Mouse (Mus musculus): ENCODE results near the gene Phyhipl. TPM values are rescaled to one million over a fixed set of nuclear protein-coding genes. Genes with fewer than 3 reads are reported as not detected.

Phyhipl gene
- polyA plus RNA-seq, 1 experiment from 2014 or later: 16.1 TPM

GRCm38 (mm10) chr10:70599126-70599924 is 56.4 kb downstream of the Phyhipl start:
- H3K27ac ChIP-seq (ENCODE audit: low read depth, low read length): 0 out of 2 replicates have a peak overlapping the region, but pooled peaks have one; percentile 42

GRCm38 (mm10) chr10:70598516-70599125 is 57.1 kb downstream of the Phyhipl start:
- peak overlapping the region; percentile 73 for H3K4me2 ChIP-seq (replicated peaks; ENCODE audit: low read depth, low read length)
- ATAC-seq (ENCODE audit: low FRiP score, low TSS enrichment): peak; percentile 71
- WGBS: under 1% methylated on average over 46 of the region's 48 CpGs
- no peaks in the 10 kb centered on the region for H3K4me1 ChIP-seq (ENCODE audit: control insufficient read depth, insufficient read depth, low read length)
- H3K27ac ChIP-seq (ENCODE audit: low read depth, low read length): no peak overlapping the region
- H3K4me3 ChIP-seq (ENCODE audit: low read length): peak overlapping the region; percentile 65
- no peaks in the 10 kb centered on the region for H3K9me3 ChIP-seq (ENCODE audit: control insufficient read depth, low read length)
- H3K9ac ChIP-seq (ENCODE audit: low read depth, low read length): peak overlapping the region; percentile 9; the same call in 1 of the 2 replicates
- H3K27me3 ChIP-seq (ENCODE audit: control insufficient read depth, insufficient read depth, low read length): peaks cover 17% of the 10 kb centered on the region
- H3K36me3 ChIP-seq (ENCODE audit: control insufficient read depth, insufficient read depth, low read length): no peaks in the 10 kb centered on the region

More at GRCm38 (mm10) chr10:70599126-70599924, 56.4 kb downstream of the Phyhipl start:
- peak overlapping the region; percentile 73 for H3K4me2 ChIP-seq (replicated peaks; ENCODE audit: low read depth, low read length)
- H3K4me1 ChIP-seq (ENCODE audit: control insufficient read depth, insufficient read depth, low read length): no peaks in the 10 kb centered on the region
- peak overlapping the region; percentile 65 for H3K4me3 ChIP-seq (ENCODE audit: low read length)
- no peaks in the 10 kb centered on the region for H3K36me3 ChIP-seq (ENCODE audit: control insufficient read depth, insufficient read depth, low read length)
- no peaks in the 10 kb centered on the region for H3K9me3 ChIP-seq (ENCODE audit: control insufficient read depth, low read length)
- ATAC-seq (ENCODE audit: low FRiP score, low TSS enrichment): peak; percentile 91
- peaks cover 17% of the 10 kb centered on the region for H3K27me3 ChIP-seq (ENCODE audit: control insufficient read depth, insufficient read depth, low read length)
- under 1% methylated on average over 107 of the region's 124 CpGs for WGBS
- H3K9ac ChIP-seq (ENCODE audit: low read depth, low read length): peak overlapping the region; percentile 52

- H3K9me3 ChIP-seq (ENCODE audit: control insufficient read depth, low read length): no peaks in the 10 kb centered on the region
- ATAC-seq (ENCODE audit: low FRiP score, low TSS enrichment): 0 out of 2 replicates have a peak, but pooled peaks have one; percentile 1
These were observed 57.7 kb downstream of the Phyhipl start for GRCm38 (mm10) chr10:70598081-70598515.

GRCm38 (mm10) chr10:70594007-70594406 is 61.8 kb downstream of the Phyhipl start:
- no peaks in the 10 kb centered on the region for H3K36me3 ChIP-seq (ENCODE audit: control insufficient read depth, insufficient read depth, low read length)
- no peak overlapping the region for H3K4me3 ChIP-seq (ENCODE audit: low read length)
- H3K4me1 ChIP-seq (ENCODE audit: control insufficient read depth, insufficient read depth, low read length): no peaks in the 10 kb centered on the region
- no peak overlapping the region for H3K27ac ChIP-seq (ENCODE audit: low read depth, low read length)
- peaks cover 3% of the 10 kb centered on the region; the same call in 1 of the 2 replicates for H3K27me3 ChIP-seq (ENCODE audit: control insufficient read depth, insufficient read depth, low read length)
- no peak overlapping the region for H3K4me2 ChIP-seq (replicated peaks; ENCODE audit: low read depth, low read length)
- H3K9ac ChIP-seq (ENCODE audit: low read depth, low read length): no peak overlapping the region
- WGBS: 57% methylated on average over 1 of the region's 1 CpGs
- no peaks in the 10 kb centered on the region for H3K9me3 ChIP-seq (ENCODE audit: control insufficient read depth, low read length)
- no peak for ATAC-seq (ENCODE audit: low FRiP score, low TSS enrichment)

More at GRCm38 (mm10) chr10:70598081-70598515, 57.7 kb downstream of the Phyhipl start:
- Histone ChIP-seq H3K9ac (ENCODE audit: low read depth, low read length) (no peak overlapping the region), H3K36me3 (ENCODE audit: control insufficient read depth, insufficient read depth, low read length) (no peaks in the 10 kb centered on the region), H3K27me3 (ENCODE audit: control insufficient read depth, insufficient read depth, low read length) (peaks cover 17% of the 10 kb centered on the region), H3K4me3 (ENCODE audit: low read length) (peak overlapping the region; percentile 65), H3K4me1 (ENCODE audit: control insufficient read depth, insufficient read depth, low read length) (no peaks in the 10 kb centered on the region), H3K4me2 (replicated peaks; ENCODE audit: low read depth, low read length) (peak overlapping the region; percentile 73), H3K27ac (ENCODE audit: low read depth, low read length) (no peak overlapping the region)
- WGBS: 24% methylated on average over 10 of the region's 10 CpGs

- Histone ChIP-seq H3K4me2 (replicated peaks; ENCODE audit: low read depth, low read length) (no peak overlapping the region), H3K27me3 (ENCODE audit: control insufficient read depth, insufficient read depth, low read length) (no peaks in the 10 kb centered on the region), H3K9me3 (ENCODE audit: control insufficient read depth, low read length) (no peaks in the 10 kb centered on the region), H3K4me1 (ENCODE audit: control insufficient read depth, insufficient read depth, low read length) (no peaks in the 10 kb centered on the region), H3K27ac (ENCODE audit: low read depth, low read length) (no peak overlapping the region), H3K36me3 (ENCODE audit: control insufficient read depth, insufficient read depth, low read length) (no peaks in the 10 kb centered on the region), H3K9ac (ENCODE audit: low read depth, low read length) (no peak overlapping the region), H3K4me3 (ENCODE audit: low read length) (no peak overlapping the region)
- 58% methylated on average over 3 of the region's 3 CpGs for WGBS
- ATAC-seq (ENCODE audit: low FRiP score, low TSS enrichment): no peak
These were observed 68.8 kb downstream of the Phyhipl start for GRCm38 (mm10) chr10:70586876-70587405.

GRCm38 (mm10) chr10:70584171-70584570 is 71.6 kb downstream of the Phyhipl start:
- H3K9ac ChIP-seq (ENCODE audit: low read depth, low read length): no peak overlapping the region
- H3K4me3 ChIP-seq (ENCODE audit: low read length): no peak overlapping the region
- H3K4me1 ChIP-seq (ENCODE audit: control insufficient read depth, insufficient read depth, low read length): no peaks in the 10 kb centered on the region
- H3K27me3 ChIP-seq (ENCODE audit: control insufficient read depth, insufficient read depth, low read length): no peaks in the 10 kb centered on the region
- H3K36me3 ChIP-seq (ENCODE audit: control insufficient read depth, insufficient read depth, low read length): no peaks in the 10 kb centered on the region
- H3K9me3 ChIP-seq (ENCODE audit: control insufficient read depth, low read length): no peaks in the 10 kb centered on the region
- no peak overlapping the region for H3K4me2 ChIP-seq (replicated peaks; ENCODE audit: low read depth, low read length)
- ATAC-seq (ENCODE audit: low FRiP score, low TSS enrichment): no peak
- H3K27ac ChIP-seq (ENCODE audit: low read depth, low read length): no peak overlapping the region
- 91% methylated on average over 1 of the region's 1 CpGs for WGBS

- H3K4me1 ChIP-seq (ENCODE audit: control insufficient read depth, insufficient read depth, low read length): no peaks in the 10 kb centered on the region
- no peaks in the 10 kb centered on the region for H3K36me3 ChIP-seq (ENCODE audit: control insufficient read depth, insufficient read depth, low read length)
- no peak for ATAC-seq (ENCODE audit: low FRiP score, low TSS enrichment)
- no peak overlapping the region for H3K4me2 ChIP-seq (replicated peaks; ENCODE audit: low read depth, low read length)
- WGBS: 41% methylated on average over 7 of the region's 7 CpGs
- H3K9me3 ChIP-seq (ENCODE audit: control insufficient read depth, low read length): no peaks in the 10 kb centered on the region
- no peaks in the 10 kb centered on the region for H3K27me3 ChIP-seq (ENCODE audit: control insufficient read depth, insufficient read depth, low read length)
- H3K4me3 ChIP-seq (ENCODE audit: low read length): no peak overlapping the region
- no peak overlapping the region for H3K27ac ChIP-seq (ENCODE audit: low read depth, low read length)
- H3K9ac ChIP-seq (ENCODE audit: low read depth, low read length): no peak overlapping the region
These were observed 74.1 kb downstream of the Phyhipl start for GRCm38 (mm10) chr10:70581556-70582211.

GRCm38 (mm10) chr10:70563636-70564035 is 92.1 kb downstream of the Phyhipl start:
- Histone ChIP-seq H3K4me2 (replicated peaks; ENCODE audit: low read depth, low read length) (no peak overlapping the region), H3K27ac (ENCODE audit: low read depth, low read length) (no peak overlapping the region), H3K4me3 (ENCODE audit: low read length) (no peak overlapping the region), H3K9me3 (ENCODE audit: control insufficient read depth, low read length) (no peaks in the 10 kb centered on the region), H3K4me1 (ENCODE audit: control insufficient read depth, insufficient read depth, low read length) (no peaks in the 10 kb centered on the region), H3K9ac (ENCODE audit: low read depth, low read length) (no peak overlapping the region), H3K36me3 (ENCODE audit: control insufficient read depth, insufficient read depth, low read length) (no peaks in the 10 kb centered on the region), H3K27me3 (ENCODE audit: control insufficient read depth, insufficient read depth, low read length) (no peaks in the 10 kb centered on the region)
- no peak for ATAC-seq (ENCODE audit: low FRiP score, low TSS enrichment)
- 32% methylated on average over 3 of the region's 3 CpGs for WGBS
